Mouse (Mus musculus) hindbrain, embryonic 14.5 days (tissue): ENCODE data around the gene Hamp2. TPM values are rescaled to one million over a fixed set of nuclear protein-coding genes. Genes with fewer than 3 reads are reported as not detected.
"Not testable (repeated sequence)": the region's sequence is repeated elsewhere in the genome, so short reads cannot be mapped to it uniquely, and the experiment has no call there.

Experiments used
- ATAC-seq: fragments of 200-750 bp; cut with Nextera tagmentation; 2 replicates; pipeline ENCODE4 v1.8.0; 2017; ENCODE audit warnings: moderate number of reproducible peaks, mild to moderate bottlenecking, moderate TSS enrichment, moderate library complexity; ENCODE audit not compliant: low FRiP score
- DNase-seq: peaks from one replicate; pipeline ENCODE4 v3.0.0-alpha.2; 2015; ENCODE audit warnings: low spot score
- H3K27ac ChIP-seq: fragments of 300-500 bp; sonication (generic); 2 replicates; pipeline ENCODE4 v1.5.1; 2014; ENCODE audit warnings: mild to moderate bottlenecking, moderate library complexity
- H3K27me3 ChIP-seq: fragments of 300-500 bp; sonication (generic); 2 replicates; pipeline ENCODE4 v1.6.1; 2014; ENCODE audit warnings: mild to moderate bottlenecking, low read length, mixed read lengths; ENCODE audit not compliant: control insufficient read depth, insufficient read depth
- H3K36me3 ChIP-seq: fragments of 300-500 bp; sonication (generic); replicated peaks from 2 replicates; pipeline ENCODE4 v1.6.1; 2014; ENCODE audit not compliant: control insufficient read depth, insufficient read depth
- H3K4me1 ChIP-seq: fragments of 300-500 bp; sonication (generic); replicated peaks from 2 replicates; pipeline ENCODE4 v1.6.1; 2014; ENCODE audit warnings: antibody characterized with exemption, low read length, mixed read lengths; ENCODE audit not compliant: control insufficient read depth, insufficient read depth
- H3K4me2 ChIP-seq: fragments of 300-500 bp; sonication (generic); replicated peaks from 2 replicates; pipeline ENCODE4 v1.6.1; 2014; ENCODE audit warnings: mild to moderate bottlenecking, moderate library complexity
- H3K4me3 ChIP-seq: fragments of 300-500 bp; sonication (generic); replicated peaks from 2 replicates; pipeline ENCODE4 v1.5.1; 2014; ENCODE audit warnings: mild to moderate bottlenecking, low read length
- H3K9ac ChIP-seq: fragments of 300-500 bp; sonication (generic); 2 replicates; pipeline ENCODE4 v1.6.1; 2014
- H3K9me3 ChIP-seq: fragments of 300-500 bp; sonication (generic); 2 replicates; pipeline ENCODE4 v1.6.1; 2016; ENCODE audit warnings: low read length; ENCODE audit not compliant: control insufficient read depth
- WGBS: fragments of 180-500 bp; shearing (Covaris S2); extraction: QIAGEN DNeasy Blood & Tissue Kit; methylation state at CpG from one replicate; pipeline ENCODE4 v1.1.7; 2014; 5-methylcytosine and 5-hydroxymethylcytosine counted together
- polyA plus RNA-seq: library from polyadenylated mRNA; unstranded; fragments of >200 nt; fragmentation: Nextera tagmentation; extraction: Ambion mirVana; gene quantifications from 2 replicates; pipeline ENCODE4 v1.2.1, GENCODE M21; 2014

Hamp2 gene
- polyA plus RNA-seq, 1 experiment from 2014 or later, result not detected

DNA sequence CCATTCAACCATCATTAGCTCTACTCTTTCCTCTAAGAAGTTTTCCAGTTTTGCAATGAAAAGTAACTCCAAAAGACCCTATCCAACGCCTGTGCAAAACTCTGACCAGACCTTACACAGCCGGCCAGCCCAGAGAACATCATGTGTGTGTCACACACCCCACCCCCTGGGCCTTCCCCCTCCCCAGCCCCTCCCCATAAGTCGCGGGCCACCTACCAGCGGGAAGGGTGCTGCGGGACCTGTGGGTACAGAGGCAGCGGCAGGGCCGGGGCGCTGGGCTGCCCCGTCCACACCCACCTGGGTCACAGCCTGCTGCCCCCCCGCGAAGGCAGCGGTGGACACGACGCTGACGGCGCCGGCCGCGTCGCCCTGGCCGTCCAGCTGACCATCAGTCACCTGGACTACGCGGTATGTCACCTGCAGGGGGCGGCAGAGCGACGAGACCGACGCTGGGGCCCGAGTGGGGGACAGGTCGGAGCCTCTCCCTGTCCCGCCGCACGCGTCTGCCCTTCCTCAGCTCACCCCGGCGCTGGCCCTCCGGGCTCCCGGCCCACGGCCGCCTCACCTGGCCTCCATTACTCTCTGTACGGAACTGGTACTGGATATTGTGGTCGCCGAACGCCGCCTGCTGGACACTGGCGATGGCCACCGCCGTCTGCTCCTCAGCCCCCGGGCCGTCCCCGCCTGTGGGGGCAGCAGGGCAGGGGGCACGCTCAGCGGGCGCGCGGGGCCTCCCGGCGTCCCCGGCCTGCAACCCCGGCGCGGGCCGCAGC is 31.3 kb upstream of the Hamp2 start:
- ATAC-seq (peak; percentile 67), DNase-seq (peak; percentile 72)
- Histone ChIP-seq H3K9me3 (no peaks in the 10 kb centered on the region), H3K27me3 (no peaks in the 10 kb centered on the region), H3K9ac (peak overlapping the region; percentile 97), H3K36me3 (peaks cover 49% of the 10 kb centered on the region), H3K27ac (peak overlapping the region; percentile 98), H3K4me1 (peaks cover 20% of the 10 kb centered on the region), H3K4me2 (peak overlapping the region; percentile 79), H3K4me3 (peak overlapping the region; percentile 98)
- under 1% methylated on average over 59 of the region's 64 CpGs for WGBS

DNA sequence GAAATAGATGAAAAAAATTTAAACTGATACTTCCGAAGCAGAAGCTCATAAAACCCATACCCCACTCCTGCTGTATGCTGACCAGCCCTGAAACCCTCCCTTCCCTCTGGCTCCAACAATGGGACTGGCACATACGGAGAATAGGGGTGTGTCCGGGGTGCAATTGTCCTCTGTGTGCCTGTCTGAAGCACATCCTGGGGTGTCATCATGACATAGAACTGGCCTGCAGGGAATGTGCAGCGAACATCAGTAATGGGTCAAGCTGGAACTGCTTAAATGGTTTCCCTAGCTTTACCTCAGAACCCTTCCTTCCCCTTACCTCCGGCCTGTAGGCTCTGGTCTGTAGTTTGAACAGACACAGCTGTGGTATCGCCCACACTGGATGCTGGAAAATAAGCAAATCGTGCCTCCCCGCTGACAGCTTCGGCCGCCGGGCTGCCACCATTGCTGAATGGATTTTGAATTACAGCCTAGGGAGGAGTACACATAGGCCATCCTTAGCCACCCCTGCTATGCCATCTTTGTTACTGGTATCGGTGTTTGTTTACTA is 30.6 kb upstream of the Hamp2 start:
- no peak for DNase-seq
- Histone ChIP-seq H3K27ac (peak overlapping the region; percentile 98), H3K36me3 (peaks cover 56% of the 10 kb centered on the region), H3K9me3 (no peaks in the 10 kb centered on the region), H3K9ac (peak overlapping the region; percentile 97), H3K4me2 (peak overlapping the region; percentile 79), H3K27me3 (no peaks in the 10 kb centered on the region), H3K4me1 (peaks cover 20% of the 10 kb centered on the region), H3K4me3 (peak overlapping the region; percentile 98)
- ATAC-seq, result no peak
- WGBS, result 84% methylated on average over 12 of the region's 12 CpGs

DNA sequence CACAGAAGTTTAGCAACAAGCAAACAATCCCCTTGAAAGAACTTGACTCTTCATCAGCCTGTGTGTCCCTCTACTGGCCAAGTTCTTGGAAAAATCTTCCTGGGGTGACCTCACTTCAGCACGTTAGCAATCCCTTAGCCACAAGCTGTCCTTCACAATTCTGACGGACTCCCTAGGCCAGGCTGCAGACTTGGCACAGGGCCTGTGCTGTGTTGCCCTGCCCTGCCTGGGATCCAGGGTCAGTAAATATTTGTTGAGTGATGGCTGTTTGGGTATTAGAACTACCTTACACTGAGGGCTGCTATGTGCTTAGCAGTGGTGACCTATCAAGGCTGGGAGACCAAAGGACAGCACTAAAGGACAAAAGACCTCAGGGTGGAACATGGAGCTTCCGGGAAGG is 29.6 kb upstream of the Hamp2 start:
- WGBS, result 91% methylated on average over 3 of the region's 3 CpGs
- no peak overlapping the region for H3K4me2 ChIP-seq
- no peak for DNase-seq
- peaks cover 66% of the 10 kb centered on the region for H3K36me3 ChIP-seq
- H3K9ac ChIP-seq, result no peak overlapping the region
- no peaks in the 10 kb centered on the region for H3K27me3 ChIP-seq
- ATAC-seq, result no peak
- H3K4me3 ChIP-seq, result no peak overlapping the region
- H3K9me3 ChIP-seq, result no peaks in the 10 kb centered on the region
- H3K27ac ChIP-seq, result no peak overlapping the region
- peaks cover 20% of the 10 kb centered on the region for H3K4me1 ChIP-seq

DNA sequence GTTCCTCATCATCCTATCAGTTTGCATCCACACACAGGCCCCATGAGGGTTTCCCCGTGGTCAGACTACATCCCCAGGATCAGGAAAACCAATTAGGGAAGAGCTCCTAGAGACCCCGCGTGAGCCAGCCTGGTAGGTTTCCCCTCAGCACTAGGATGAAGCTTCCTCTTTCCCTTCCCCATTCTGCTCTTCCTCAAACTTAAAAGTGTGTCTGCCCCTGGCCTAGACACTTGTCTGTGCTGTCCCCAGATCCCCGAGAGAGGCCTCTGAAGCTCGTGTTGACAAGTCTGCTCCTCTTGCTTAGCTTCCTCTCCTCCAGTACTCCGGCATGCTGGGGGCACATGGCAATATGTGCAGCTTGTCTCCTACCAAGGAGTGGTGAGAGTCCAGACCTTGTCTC is 29.0 kb upstream of the Hamp2 start:
- ATAC-seq (no peak), DNase-seq (no peak)
- H3K9ac ChIP-seq, result no peak overlapping the region
- H3K9me3 ChIP-seq, result no peaks in the 10 kb centered on the region
- no peak overlapping the region for H3K4me2 ChIP-seq
- WGBS, result 90% methylated on average over 6 of the region's 6 CpGs
- H3K4me1 ChIP-seq, result peaks cover 19% of the 10 kb centered on the region
- no peak overlapping the region for H3K27ac ChIP-seq
- H3K27me3 ChIP-seq, result no peaks in the 10 kb centered on the region
- no peak overlapping the region for H3K4me3 ChIP-seq
- H3K36me3 ChIP-seq, result peaks cover 66% of the 10 kb centered on the region

DNA sequence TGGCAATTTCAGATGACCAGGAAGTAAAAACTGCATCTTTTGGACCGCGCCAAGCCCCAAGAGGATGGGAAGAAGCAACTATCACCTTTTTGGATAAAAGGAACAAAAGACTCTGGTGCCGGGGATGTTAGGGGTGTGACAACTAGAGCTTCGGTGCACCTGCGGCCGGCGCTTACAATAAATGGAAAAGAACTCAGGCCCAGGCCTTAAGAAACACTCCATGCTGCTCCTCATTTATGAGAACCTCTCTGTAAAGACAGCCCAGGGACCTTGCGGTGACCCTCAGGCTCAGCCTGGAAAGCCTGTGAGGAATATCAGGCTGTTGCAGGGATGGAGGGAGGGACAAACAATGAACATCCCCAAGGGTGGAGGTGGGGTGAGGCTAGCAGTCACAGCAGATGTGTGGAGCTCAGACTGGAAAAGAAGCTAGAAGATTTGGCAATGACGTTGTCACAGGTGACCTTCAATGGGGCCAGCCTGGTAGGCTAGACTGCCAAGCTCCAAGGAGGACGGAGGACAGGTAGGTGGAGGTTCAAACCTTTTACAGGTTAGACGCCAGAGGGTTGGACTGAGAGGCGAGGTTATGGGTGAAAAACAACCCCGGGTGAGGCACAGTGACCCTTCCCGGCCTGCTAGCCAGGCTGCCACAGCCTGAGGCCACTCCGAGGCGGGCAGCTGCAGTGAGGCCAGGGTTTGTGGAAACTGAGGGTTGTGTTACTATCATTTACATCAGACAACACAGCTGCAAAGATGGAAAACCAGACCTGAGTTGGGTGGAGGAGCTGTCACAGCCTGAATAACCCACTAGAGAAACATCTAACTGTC is 28.2 kb upstream of the Hamp2 start:
- WGBS, result 95% methylated on average over 16 of the region's 16 CpGs
- Histone ChIP-seq H3K36me3 (peaks cover 66% of the 10 kb centered on the region), H3K9me3 (no peaks in the 10 kb centered on the region), H3K27ac (no peak overlapping the region), H3K4me1 (peaks cover 12% of the 10 kb centered on the region), H3K4me3 (no peak overlapping the region), H3K4me2 (no peak overlapping the region), H3K9ac (no peak overlapping the region), H3K27me3 (no peaks in the 10 kb centered on the region)
- DNase-seq, result no peak
- ATAC-seq, result no peak

DNA sequence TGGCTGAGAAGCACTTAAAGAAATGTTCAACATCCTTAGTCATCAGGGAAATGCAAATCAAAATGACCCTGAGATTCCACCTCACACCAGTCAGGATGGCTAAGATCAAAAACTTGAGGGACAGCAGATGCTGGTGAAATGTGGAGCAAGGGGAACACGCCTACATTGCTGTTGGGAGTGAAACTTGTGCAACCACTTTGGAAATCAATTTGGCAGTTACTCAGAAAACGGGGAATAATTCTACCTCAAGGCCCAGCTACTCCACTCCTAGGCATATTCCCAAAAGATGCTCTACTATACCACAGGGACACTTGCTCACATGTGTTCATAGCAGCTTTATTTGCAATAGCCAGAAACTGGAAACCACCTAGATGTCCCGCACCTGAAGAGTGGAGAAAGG is 25.4 kb upstream of the Hamp2 start:
- DNase-seq, H3K27me3 ChIP-seq, H3K4me1 ChIP-seq, ATAC-seq, H3K4me2 ChIP-seq, H3K4me3 ChIP-seq, H3K9ac ChIP-seq, H3K27ac ChIP-seq, H3K9me3 ChIP-seq: not testable (repeated sequence)
- H3K36me3 ChIP-seq, result peaks cover 80% of the 10 kb centered on the region
- WGBS, result 94% methylated on average over 3 of the region's 3 CpGs

DNA sequence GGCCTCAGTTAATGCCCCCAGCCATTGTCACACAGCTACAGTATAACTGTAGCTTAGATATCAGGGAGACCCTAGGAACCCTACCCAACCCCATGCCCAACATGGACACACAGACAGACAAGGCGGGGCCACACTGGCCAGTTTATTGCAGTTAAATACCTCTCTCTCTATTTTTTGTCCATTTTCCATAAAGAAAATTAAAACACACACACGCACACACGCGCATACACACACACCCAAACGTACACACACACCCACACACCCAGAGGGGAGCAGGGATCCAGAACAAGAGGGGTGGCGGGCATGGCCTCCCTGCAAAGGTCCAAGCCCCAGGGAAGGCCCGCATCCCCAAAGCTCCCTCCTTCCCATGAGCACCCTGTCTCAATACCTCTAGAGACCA is 21.4 kb upstream of the Hamp2 start:
- Histone ChIP-seq H3K4me3 (no peak overlapping the region), H3K9ac (no peak overlapping the region), H3K27ac (no peak overlapping the region), H3K4me1 (no peaks in the 10 kb centered on the region), H3K27me3 (no peaks in the 10 kb centered on the region), H3K9me3 (no peaks in the 10 kb centered on the region), H3K4me2 (no peak overlapping the region), H3K36me3 (peaks cover 40% of the 10 kb centered on the region)
- no peak for ATAC-seq
- no peak for DNase-seq
- 97% methylated on average over 7 of the region's 7 CpGs for WGBS

DNA sequence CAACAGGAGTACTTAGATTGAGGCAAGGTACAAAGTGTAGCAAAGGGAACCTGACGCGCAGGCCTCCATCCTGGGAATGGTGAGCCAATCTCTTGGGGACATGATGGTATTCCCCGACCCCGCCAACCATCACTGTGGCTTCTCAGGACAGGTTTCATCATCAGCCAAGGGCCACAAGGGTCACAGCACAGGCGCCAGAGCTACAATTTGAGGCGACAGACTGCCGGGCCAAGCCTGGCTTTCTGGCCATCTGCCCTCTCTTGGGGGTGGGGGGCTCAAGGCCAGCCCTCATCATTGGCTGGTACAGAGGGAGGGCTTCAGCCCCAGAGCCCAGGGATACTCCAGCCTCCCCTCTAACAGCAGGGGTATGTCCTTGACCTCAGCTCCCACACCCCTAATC is 21.0 kb upstream of the Hamp2 start:
- H3K9ac ChIP-seq, H3K27ac ChIP-seq, H3K4me2 ChIP-seq, H3K27me3 ChIP-seq, ATAC-seq, H3K4me1 ChIP-seq, H3K9me3 ChIP-seq, DNase-seq, H3K4me3 ChIP-seq: not testable (repeated sequence)
- 93% methylated on average over 7 of the region's 7 CpGs for WGBS
- H3K36me3 ChIP-seq, result peaks cover 36% of the 10 kb centered on the region

DNA sequence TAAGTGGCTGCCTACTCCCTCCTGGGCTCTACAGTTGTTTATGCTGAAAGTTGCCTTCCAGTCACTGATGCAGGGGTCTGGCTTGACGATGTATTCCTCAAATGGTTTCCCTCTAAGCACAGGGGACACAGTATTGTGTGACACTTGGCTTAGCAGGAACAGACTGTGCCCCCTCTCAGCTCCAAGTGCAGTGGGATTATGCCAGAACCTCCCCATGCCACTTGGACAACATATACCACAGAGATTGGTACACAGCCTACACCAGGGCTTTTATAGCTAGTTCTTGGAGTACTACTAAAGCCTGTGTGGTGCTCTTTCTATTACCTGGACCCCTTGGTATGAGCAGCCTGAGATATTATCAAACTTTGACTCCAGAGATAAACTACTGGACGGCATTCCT is 20.2 kb upstream of the Hamp2 start:
- WGBS, result 76% methylated on average over 2 of the region's 2 CpGs

More for the DNA sequence above, 20.2 kb upstream of the Hamp2 start:
- DNase-seq, H3K9ac ChIP-seq, ATAC-seq, H3K4me1 ChIP-seq, H3K9me3 ChIP-seq, H3K27ac ChIP-seq, H3K4me3 ChIP-seq, H3K4me2 ChIP-seq, H3K27me3 ChIP-seq: not testable (repeated sequence)
- H3K36me3 ChIP-seq, result peaks cover 29% of the 10 kb centered on the region
